Mouse (Mus musculus) CD8-positive naive resting alpha-beta T cell, adult 2 months (primary cell): ENCODE measurements at regions not wholly inside any gene's neighbourhood (a gene's known extent, or its start where the extent isn't known, plus 50 kb on each side); places are given as distances from the start of the nearest gene placed in this dataset.

Experiments
- DNase-seq, 2 experiments: peaks; one replicate each; pipeline ENCODE4 v3.0.0; 2022; ENCODE audit warnings: low read depth in 2 of 2, low spot score in 2 of 2

- peak; percentile 40 to 52 for DNase-seq
Measured at GRCm38 (mm10) chr1:34738386-34739067, 104.3 kb downstream of the Fam168b start.

- no peak for DNase-seq
Measured at GRCm38 (mm10) chr1:34739621-34740020, 103.2 kb downstream of the Fam168b start.

GRCm38 (mm10) chr1:34740891-34741290 is 102.0 kb downstream of the Fam168b start:
- no peak for DNase-seq

- no peak for DNase-seq
Measured at GRCm38 (mm10) chr1:34742234-34742633, 100.6 kb downstream of the Fam168b start.

- no peak for DNase-seq
Measured at GRCm38 (mm10) chr1:34745881-34746280, 97.0 kb downstream of the Fam168b start.

- no peak for DNase-seq
Measured at GRCm38 (mm10) chr1:34749161-34750040, 93.5 kb downstream of the Fam168b start.

- no peak for DNase-seq
Measured at GRCm38 (mm10) chr1:34750061-34751054, 92.5 kb downstream of the Fam168b start.

GRCm38 (mm10) chr1:34751128-34751527 is 91.7 kb downstream of the Fam168b start:
- DNase-seq: no peak

GRCm38 (mm10) chr1:34753581-34753980 is 89.3 kb downstream of the Fam168b start:
- no peak for DNase-seq

- no peak for DNase-seq
Measured at GRCm38 (mm10) chr1:34760547-34760946, 82.3 kb downstream of the Fam168b start.

GRCm38 (mm10) chr1:34761436-34761835 is 81.4 kb downstream of the Fam168b start:
- DNase-seq: no peak

- DNase-seq: no peak
Measured at GRCm38 (mm10) chr1:34761870-34762269, 81.0 kb downstream of the Fam168b start.
